Mouse (Mus musculus): ENCODE measurements around the gene Krt34. TPM values are rescaled to one million over a fixed set of nuclear protein-coding genes. Genes with fewer than 3 reads are reported as not detected.

The Krt34 gene
- polyA plus RNA-seq (2012; fragmentation: generic; extraction: Trizol) = not detected

GRCm38 (mm10) chr11:100041454-100041853, at the start of gene Krt34:
TSS of gene Krt34 (minus strand) at chr11:100041554.

DNA sequence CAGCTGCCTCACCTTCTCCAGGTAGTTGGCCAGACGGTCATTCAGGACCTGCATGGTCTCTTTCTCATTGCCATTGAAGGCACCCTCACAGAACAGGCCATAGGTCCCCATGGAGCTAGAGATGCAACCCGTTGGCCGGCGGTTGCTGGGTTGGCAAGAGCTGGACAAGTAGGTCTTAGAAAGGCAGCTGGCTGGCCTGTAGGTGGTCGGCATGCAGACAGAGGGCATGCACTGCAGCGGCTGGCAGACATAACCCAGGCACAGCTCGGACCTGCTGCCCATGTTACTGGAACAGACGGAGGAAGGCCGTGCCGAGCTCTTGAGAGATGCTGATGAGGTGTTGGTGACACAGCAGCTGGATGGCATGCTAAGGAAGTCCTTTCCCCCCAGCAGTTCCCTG, 46.5 kb upstream of the Krt34 start, which contains the start of gene Krt32:
Gene Krt32 (minus strand): TSS at position 366 of the 400 bp plus-strand sequence.

DNA sequence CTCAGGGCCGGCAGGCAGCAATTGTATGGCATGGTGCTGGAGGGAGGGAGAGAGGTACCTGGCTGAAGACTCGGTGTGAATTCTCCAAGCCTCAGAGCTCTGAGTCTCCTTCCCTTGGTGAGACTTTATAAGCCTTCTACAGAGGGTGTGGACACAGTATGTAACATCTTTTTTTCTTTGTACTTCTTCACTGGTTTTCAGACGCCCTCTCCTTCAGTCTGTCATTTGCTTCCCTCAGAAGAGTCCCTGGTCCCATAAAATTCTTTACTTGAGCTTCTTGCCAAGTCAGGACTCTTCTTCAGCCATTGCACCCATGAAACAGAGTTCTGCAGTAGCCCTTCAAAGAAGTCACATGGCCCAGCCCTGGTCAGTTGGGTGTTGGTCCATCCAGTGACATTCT, 9.1 kb upstream of the Krt34 start, which contains the start of gene Krt31:
Gene Krt31 (minus strand): TSS at position 101 of the 400 bp plus-strand sequence.

DNA sequence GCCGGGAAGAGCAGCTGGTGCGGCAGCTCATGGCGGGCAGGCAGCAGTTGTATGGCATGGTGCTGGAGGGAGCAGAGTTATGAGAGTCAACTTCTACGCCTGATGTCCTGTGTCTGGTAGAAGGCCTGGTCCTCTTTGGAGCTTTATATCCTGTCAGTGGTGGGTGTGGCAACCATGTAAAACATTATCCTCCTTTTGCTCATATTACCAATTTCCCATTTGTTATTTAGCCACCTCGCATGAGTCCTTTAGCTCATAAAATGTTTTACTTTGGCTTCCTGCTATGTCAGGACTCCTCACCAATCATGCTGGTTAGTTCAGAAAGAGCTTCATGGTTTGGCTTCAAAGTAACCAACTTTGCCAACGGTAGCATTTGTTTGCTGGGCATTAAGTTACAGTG, 11.6 kb downstream of the Krt34 start, which contains the start of gene Krt33b:
Gene Krt33b (minus strand): TSS at position 101 of the 400 bp plus-strand sequence.

GRCm38 (mm10) chr11:100016112-100016511, 25.2 kb downstream of the Krt34 start, which contains the start of gene Krt33a:
TSS of gene Krt33a (minus strand) at chr11:100016212.

GRCm38 (mm10) chr11:99993620-99994383, 47.6 kb downstream of the Krt34 start, which contains the start of gene Krtap17-1:
TSS of gene Krtap17-1 (minus strand) at chr11:99993994.

Other genes starting within 250 kb of the Krt34 start
- gene Gm11596, start 248.1 kb downstream of the Krt34 start, polyA plus RNA-seq (2012; fragmentation: generic; extraction: Trizol) = not detected
- gene Gm11569, start 242.6 kb downstream of the Krt34 start, polyA plus RNA-seq (2012; fragmentation: generic; extraction: Trizol) = not detected
- not detected for gene Gm11554, start 237.1 kb downstream of the Krt34 start, polyA plus RNA-seq (2012; fragmentation: generic; extraction: Trizol)
- gene Krtap4-13, start 231.7 kb downstream of the Krt34 start, polyA plus RNA-seq (2012; fragmentation: generic; extraction: Trizol) = not detected
- gene Gm11564, start 225.9 kb downstream of the Krt34 start, polyA plus RNA-seq (2012; fragmentation: generic; extraction: Trizol) = not detected
- not detected for gene 2300003K06Rik, start 203.5 kb downstream of the Krt34 start, polyA plus RNA-seq (2012; fragmentation: generic; extraction: Trizol)
- not detected for gene Krtap4-16, start 189.9 kb downstream of the Krt34 start, polyA plus RNA-seq (2012; fragmentation: generic; extraction: Trizol)
- gene Gm11568, start 183.6 kb downstream of the Krt34 start, polyA plus RNA-seq (2012; fragmentation: generic; extraction: Trizol) = not detected
- gene Gm11559, start 177.1 kb downstream of the Krt34 start, polyA plus RNA-seq (2012; fragmentation: generic; extraction: Trizol) = not detected
- gene Krtap9-1, start 168.2 kb downstream of the Krt34 start, polyA plus RNA-seq (2012; fragmentation: generic; extraction: Trizol) = not detected
- gene Gm11567, start 162.4 kb downstream of the Krt34 start, polyA plus RNA-seq (2012; fragmentation: generic; extraction: Trizol) = not detected
- gene Krtap31-1, start 133.6 kb downstream of the Krt34 start, polyA plus RNA-seq (2012; fragmentation: generic; extraction: Trizol) = not detected
- not detected for gene Gm11565, start 126.8 kb downstream of the Krt34 start, polyA plus RNA-seq (2012; fragmentation: generic; extraction: Trizol)
- not detected for gene Krtap31-2, start 105.3 kb downstream of the Krt34 start, polyA plus RNA-seq (2012; fragmentation: generic; extraction: Trizol)
- gene Krtap9-5, start 93.1 kb downstream of the Krt34 start, polyA plus RNA-seq (2012; fragmentation: generic; extraction: Trizol) = not detected
- not detected for gene Krtap29-1, start 62.5 kb downstream of the Krt34 start, polyA plus RNA-seq (2012; fragmentation: generic; extraction: Trizol)
- gene Krtap16-1, start 55.0 kb downstream of the Krt34 start, polyA plus RNA-seq (2012; fragmentation: generic; extraction: Trizol) = not detected
- gene Krtap17-1, start 47.6 kb downstream of the Krt34 start, polyA plus RNA-seq (2012; fragmentation: generic; extraction: Trizol) = not detected
- not detected for gene Krt33a, start 25.3 kb downstream of the Krt34 start, polyA plus RNA-seq (2012; fragmentation: generic; extraction: Trizol)
- gene Krt33b, start 11.7 kb downstream of the Krt34 start, polyA plus RNA-seq (2012; fragmentation: generic; extraction: Trizol) = under 1 TPM in 1 of 2 experiments, not detected in 1; 0.05 TPM
- not detected for gene Krt31, start 9.0 kb upstream of the Krt34 start, polyA plus RNA-seq (2012; fragmentation: generic; extraction: Trizol)
- not detected for gene Krt32, start 46.7 kb upstream of the Krt34 start, polyA plus RNA-seq (2012; fragmentation: generic; extraction: Trizol)
- not detected for gene Krt35, start 54.7 kb upstream of the Krt34 start, polyA plus RNA-seq (2012; fragmentation: generic; extraction: Trizol)
- gene Krt36, start 64.1 kb upstream of the Krt34 start, polyA plus RNA-seq (2012; fragmentation: generic; extraction: Trizol) = under 1 TPM; 0.06 to 0.08 TPM
- 1 to 10 TPM; 8.4 to 8.9 TPM for gene Krt13, start 80.0 kb upstream of the Krt34 start, polyA plus RNA-seq (2012; fragmentation: generic; extraction: Trizol)
- gene Krt15, start 94.4 kb upstream of the Krt34 start, polyA plus RNA-seq (2012; fragmentation: generic; extraction: Trizol) = 10 to 100 TPM in 1 of 2 experiments, under 1 TPM in 1; 0.30 to 10.6 TPM
- under 1 TPM; 0.40 to 0.42 TPM for gene Krt19, start 107.1 kb upstream of the Krt34 start, polyA plus RNA-seq (2012; fragmentation: generic; extraction: Trizol)
- not detected for gene Krt9, start 151.7 kb upstream of the Krt34 start, polyA plus RNA-seq (2012; fragmentation: generic; extraction: Trizol)
- gene Krt14, start 166.0 kb upstream of the Krt34 start, polyA plus RNA-seq (2012; fragmentation: generic; extraction: Trizol) = under 1 TPM; 0.21 to 0.26 TPM
- under 1 TPM; 0.26 to 0.29 TPM for gene Krt16, start 207.3 kb upstream of the Krt34 start, polyA plus RNA-seq (2012; fragmentation: generic; extraction: Trizol)
- gene Krt17, start 219.5 kb upstream of the Krt34 start, polyA plus RNA-seq (2012; fragmentation: generic; extraction: Trizol) = not detected
- under 1 TPM; 0.02 to 0.05 TPM for gene Krt42, start 228.3 kb upstream of the Krt34 start, polyA plus RNA-seq (2012; fragmentation: generic; extraction: Trizol)

Data from C3H10T1/2 (cell line).